Mouse (Mus musculus) brown adipose tissue, adult 24 weeks (tissue): ENCODE data around the gene Aox2. TPM values are rescaled to one million over a fixed set of nuclear protein-coding genes. Genes with fewer than 3 reads are reported as not detected.
A peak's percentile ranks its signal among the peaks of the same experiment; 100 is the strongest.
"Not testable (repeated sequence)": the region's sequence is repeated elsewhere in the genome, so short reads cannot be mapped to it uniquely, and the experiment has no call there.

Experiments
- H3K27ac ChIP-seq: fragments of 200-500 bp; replicated peaks from 2 replicates; pipeline ENCODE4 v1.5.1; 2012; ENCODE audit warnings: low read depth, mild to moderate bottlenecking, low read length
- H3K4me1 ChIP-seq: fragments of 200-500 bp; 2 replicates; pipeline ENCODE4 v1.6.1; 2012; ENCODE audit warnings: low read length, mixed read lengths; ENCODE audit not compliant: control insufficient read depth, insufficient read depth, insufficient read length
- H3K4me3 ChIP-seq: fragments of 200-500 bp; 2 replicates; pipeline ENCODE4 v1.5.1; 2012; ENCODE audit warnings: low read depth, mild to moderate bottlenecking, low read length, moderate library complexity; ENCODE audit not compliant: insufficient read depth
- polyA plus RNA-seq: library from polyadenylated mRNA; stranded (reverse); fragments of >200 nt; gene quantifications from 2 replicates; pipeline ENCODE4 v1.2.4, GENCODE M21; 2012; ENCODE audit not compliant: missing spikeins, insufficient read depth, insufficient read length

Aox2 gene
- polyA plus RNA-seq, 1 experiment, result not detected

DNA sequence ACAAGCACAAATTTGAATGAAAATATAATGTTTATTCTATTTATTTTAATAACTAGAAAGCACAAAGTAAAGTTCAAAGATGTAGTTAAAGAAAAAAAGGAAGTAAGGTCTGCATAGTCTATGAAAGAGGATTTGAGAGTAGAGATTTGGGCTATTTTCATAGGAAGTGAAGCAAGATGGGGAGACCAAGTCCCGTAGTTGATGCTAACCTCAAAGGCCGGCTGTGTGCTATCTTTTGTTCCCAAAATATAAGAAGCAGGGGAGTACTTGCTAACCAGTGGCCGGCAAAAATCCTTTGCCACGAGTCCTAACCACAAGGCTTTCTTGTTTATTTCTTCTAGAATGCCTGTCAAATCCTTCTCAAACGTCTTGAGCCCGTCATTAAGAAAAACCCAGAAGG is 70.6 kb downstream of the Aox2 start:
- Histone ChIP-seq H3K4me3 (no peak overlapping the region), H3K27ac (no peak overlapping the region), H3K4me1 (no peaks in the 10 kb centered on the region)

DNA sequence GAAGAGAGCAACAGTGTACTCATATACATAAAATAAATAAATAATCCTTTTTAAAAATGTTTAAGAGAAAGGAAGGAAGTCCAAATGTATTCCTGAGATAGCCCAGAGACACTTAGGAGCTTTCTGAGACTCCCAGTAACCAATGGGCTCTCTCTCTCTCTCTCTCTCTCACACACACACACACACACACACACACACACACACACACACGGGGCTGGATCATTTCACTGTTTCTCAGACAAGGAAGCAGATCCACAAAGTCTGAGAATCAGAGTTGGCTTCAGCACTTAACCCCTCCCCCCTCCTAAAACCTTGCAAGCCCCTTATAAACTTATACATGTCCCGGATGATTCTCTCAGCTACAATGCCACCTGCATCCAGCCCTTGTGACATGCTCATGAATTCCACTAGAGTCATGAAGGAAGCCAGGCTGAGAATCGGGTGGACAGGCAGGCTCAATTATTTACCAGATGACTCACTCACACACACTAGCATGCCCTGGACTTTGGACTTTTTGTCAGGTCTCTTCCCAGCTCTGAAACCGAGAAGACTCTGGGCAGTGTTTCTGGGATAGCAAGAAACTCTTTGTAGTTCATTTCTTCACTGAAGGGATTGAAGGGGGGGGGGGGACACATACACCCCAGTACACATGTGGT is 75.2 kb downstream of the Aox2 start:
- Histone ChIP-seq H3K4me3 (no peak overlapping the region), H3K4me1 (no peaks in the 10 kb centered on the region), H3K27ac (no peak overlapping the region)

DNA sequence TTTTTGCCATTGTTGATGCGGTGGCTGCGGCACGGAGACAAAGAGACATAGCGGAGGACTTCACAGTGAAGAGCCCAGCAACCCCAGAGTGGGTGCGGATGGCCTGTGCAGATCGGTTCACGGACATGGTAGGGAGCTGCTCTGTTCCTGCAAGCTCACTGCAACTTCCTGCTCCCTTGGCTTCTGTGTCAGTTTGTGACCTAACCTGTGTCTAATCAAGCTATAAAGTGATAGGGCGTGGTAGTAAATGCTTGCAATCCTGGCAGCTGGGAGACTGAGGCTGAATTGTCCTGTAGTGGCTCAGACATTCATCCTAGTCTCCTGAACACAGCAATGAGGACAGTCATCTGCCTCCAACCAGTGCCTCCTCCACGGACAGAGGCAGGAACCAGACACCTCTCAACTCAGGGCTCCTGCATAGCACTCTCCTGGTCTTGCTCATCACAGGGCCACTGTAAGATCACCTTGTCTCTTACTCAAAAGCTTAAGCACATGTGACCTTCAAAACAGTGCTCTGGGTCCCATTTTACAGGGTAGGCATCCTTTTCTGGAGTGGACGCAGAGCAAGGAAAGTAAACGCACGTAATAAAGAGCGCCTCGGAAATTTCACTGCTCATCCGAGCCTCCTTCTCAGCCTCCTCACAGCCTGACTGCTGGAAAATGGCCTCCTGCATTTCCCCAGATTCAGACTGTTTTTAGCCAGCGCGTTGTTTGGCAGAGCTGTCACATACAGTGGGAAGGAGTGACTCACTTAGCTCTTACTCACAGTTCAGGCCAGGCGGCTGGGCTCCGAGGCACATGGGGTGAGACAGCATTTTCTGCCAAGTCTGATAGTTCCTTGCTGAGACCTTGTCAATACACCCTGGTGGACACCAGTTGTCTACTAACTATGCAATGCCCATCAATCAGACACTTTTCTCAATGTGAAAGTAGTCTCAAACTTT is 81.1 kb downstream of the Aox2 start:
- H3K4me1 ChIP-seq, result no peaks in the 10 kb centered on the region
- no peak overlapping the region for H3K27ac ChIP-seq
- H3K4me3 ChIP-seq, result no peak overlapping the region

DNA sequence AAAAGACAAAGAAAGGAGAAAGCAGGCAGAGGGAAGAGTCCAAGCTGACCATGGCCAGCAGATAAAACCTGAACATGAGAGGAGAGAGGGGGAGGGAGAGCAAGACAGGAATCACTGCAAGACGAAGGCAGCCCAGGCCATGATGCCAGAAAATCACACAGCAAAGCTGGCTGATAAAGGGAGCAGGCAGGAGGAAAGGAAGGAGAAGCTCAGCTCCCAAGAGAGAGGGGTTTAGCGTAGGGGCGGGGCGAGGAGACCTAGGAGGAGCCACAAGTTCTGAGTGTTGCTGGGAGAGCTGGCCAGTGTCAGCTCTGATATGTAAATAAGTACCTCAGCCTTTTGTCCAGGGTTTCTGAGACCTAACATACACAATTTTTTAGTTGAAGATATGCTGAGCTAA is 84.2 kb downstream of the Aox2 start:
- no peak overlapping the region for H3K27ac ChIP-seq
- no peak overlapping the region for H3K4me3 ChIP-seq
- no peaks in the 10 kb centered on the region for H3K4me1 ChIP-seq

DNA sequence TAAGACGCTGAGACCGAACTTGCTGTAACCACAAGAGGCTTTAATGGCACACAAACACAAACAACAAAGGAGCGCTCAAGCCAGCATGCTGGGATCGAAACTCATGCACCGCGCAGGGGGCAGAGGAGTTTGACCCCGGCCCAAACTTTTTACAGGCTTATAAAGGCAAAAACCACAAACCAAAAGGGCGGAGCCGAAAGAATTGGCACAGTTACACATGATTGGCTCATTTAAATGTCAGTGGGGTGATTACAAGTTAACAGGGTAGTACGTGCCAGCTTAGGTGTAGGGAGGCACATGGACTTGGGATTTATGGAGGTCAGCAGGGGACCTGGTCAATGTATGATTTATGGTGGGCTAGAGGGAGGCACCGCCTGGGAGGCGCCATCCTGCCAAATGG is 86.4 kb downstream of the Aox2 start:
- H3K4me3 ChIP-seq, result no peak overlapping the region
- H3K27ac ChIP-seq, result no peak overlapping the region
- no peaks in the 10 kb centered on the region for H3K4me1 ChIP-seq

DNA sequence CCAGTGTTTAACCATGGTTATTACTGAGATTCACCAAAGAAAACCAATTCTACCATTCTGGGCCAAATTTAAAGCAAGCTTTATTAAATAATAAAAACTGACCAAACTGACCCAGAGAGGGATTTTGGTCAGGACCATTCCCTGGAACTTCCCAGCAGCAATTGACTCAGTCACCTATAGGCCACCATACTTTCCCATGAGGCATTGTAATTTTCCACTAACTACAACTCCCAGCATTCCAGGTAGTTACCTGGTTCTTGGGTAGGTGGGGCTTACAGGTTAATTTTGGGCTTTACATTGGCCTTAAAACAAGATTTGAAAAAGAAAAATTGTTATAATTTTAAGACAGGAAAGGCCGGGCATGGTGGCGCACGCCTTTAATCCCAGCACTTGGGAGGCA is 87.7 kb downstream of the Aox2 start:
- no peak overlapping the region for H3K4me3 ChIP-seq
- no peak overlapping the region for H3K27ac ChIP-seq
- H3K4me1 ChIP-seq, result no peaks in the 10 kb centered on the region

DNA sequence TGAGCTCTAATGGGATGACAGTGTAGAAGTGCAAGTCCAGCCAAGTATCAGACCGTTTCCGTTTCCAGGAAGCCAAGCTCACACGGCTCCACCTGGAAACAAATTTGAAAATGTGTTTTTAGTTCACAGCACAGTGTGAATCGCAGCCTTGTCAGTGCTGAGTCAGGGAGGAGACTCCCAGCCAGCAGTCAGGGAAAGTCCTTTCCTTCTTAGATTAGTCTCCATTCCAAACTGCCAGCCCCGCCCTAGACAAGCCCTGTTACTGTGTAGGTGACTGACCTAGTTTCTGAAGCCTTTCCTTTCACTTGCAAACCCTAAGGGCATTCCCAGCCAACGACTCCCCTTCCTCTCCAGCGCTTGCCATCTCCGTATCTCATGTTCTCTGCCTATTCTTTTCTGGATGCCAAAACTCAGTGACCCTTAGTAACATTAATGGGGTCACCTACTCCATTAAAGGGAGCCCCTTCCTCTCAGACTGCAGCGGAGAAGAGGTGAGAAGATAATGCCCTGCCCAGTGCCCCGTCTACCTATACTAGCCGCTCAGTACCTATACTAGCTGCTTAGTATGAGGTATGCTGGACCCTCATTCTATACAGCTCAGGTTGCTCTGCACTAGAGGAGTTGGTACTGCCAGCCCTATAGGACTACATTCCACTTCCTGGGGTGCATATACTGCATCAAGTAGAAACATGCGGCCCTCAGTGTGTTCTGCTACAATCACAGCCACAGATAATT is 88.8 kb downstream of the Aox2 start:
- no peak overlapping the region for H3K27ac ChIP-seq
- H3K4me1 ChIP-seq, result no peaks in the 10 kb centered on the region
- H3K4me3 ChIP-seq, result no peak overlapping the region

DNA sequence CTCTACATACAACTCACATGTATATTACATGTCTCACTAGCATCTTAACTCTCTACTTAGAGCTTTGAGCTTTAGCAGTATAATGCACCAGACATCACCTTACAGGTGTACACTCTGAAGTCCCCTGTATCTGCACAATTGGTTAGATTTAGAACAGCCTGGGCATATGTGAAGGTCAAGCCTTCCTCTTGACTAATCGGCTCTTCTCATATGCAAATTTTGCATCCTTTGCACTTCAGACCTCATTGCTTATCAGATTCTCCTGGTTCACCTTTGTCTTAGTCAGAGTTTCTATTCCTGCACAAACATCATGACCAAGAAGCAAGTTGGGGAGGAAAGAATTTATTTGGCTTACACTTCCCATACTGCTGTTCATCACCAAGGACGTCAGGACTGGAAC is 91.6 kb downstream of the Aox2 start:
- no peak overlapping the region for H3K4me3 ChIP-seq
- no peak overlapping the region for H3K27ac ChIP-seq
- no peaks in the 10 kb centered on the region for H3K4me1 ChIP-seq

DNA sequence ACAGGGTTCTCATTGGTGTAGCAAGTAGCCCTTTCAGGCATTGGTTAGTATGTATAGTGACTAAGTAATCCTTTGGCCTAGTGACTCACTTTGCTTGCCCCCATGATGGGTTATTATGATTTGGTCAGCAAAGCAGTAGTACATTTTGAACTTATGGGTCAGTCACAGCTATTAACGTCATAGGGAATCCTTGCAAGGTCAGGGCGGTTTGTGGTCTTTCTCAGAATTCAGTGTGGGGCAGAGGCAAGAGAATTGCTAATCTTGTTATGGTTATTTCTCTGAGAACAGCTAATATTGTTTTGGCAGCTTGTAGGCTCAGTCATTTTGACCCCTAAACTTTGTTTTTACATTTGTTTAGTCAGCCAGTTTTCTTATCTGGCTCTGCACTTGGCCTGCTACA is 96.1 kb downstream of the Aox2 start:
- not testable (repeated sequence) for H3K27ac ChIP-seq, H3K4me1 ChIP-seq, H3K4me3 ChIP-seq

DNA sequence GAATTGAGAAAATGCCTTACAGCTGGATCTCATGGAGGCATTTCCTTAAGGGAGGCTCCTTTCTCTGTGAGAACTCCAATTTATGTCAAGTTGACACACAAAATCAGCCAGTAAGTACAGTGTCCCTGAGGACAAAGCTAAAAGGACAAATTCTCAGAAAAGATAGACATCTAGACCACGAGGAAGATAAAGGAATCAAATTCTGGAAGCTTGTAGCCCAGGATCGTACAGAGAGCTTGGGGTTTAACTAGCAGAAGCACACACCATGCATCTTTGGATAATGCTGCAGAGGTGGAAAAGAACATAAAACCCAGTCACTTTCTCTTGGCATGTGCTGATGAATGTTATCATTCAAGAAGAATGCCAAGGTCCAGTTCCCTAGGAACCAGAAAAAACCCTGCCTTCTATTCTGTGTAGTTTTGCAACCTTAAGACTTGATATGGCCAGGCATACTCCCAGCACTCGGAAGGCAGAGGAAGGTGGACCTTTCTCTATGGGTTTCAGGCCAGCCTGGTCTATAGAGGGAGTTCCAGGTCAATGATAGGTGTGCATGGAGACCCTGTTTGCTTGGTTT is 97.5 kb downstream of the Aox2 start:
- no peaks in the 10 kb centered on the region for H3K4me1 ChIP-seq
- no peak overlapping the region for H3K27ac ChIP-seq
- no peak overlapping the region for H3K4me3 ChIP-seq

DNA sequence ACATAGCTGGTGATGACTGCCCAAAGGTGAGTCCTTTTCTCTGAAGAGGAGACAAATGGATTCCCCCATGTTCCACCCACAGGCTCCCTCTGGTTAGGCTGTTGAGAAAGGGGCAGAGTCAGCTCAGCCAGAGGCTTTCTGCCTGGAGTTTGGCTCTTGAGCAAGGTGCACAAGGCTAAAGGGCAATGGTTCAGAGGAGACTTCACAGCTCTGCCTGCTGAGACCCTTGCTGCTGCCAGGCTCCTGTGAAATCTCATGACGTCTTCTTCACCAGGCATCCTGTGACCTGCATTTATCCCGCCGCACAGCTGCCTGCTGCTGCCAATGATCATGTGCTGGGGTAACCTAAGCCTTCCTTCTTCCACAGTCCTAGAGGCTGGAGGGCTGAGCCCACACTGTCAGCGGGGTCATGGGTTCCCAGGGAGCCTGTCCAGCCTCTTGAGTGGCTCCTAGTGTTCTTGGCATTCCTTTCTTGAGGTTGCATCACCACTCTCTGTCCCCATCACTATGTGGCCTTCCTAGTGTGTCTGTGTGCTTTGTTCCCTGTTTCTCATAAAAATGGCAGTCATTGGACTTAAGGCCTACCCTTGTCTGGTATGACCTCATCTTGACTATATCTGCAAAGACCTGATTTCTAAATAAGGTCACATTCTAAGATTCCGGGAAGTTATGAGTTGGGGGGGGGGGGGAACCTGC is 104.6 kb downstream of the Aox2 start:
- Histone ChIP-seq H3K4me1 (no peaks in the 10 kb centered on the region), H3K4me3 (no peak overlapping the region), H3K27ac (peak overlapping the region; percentile 91)

DNA sequence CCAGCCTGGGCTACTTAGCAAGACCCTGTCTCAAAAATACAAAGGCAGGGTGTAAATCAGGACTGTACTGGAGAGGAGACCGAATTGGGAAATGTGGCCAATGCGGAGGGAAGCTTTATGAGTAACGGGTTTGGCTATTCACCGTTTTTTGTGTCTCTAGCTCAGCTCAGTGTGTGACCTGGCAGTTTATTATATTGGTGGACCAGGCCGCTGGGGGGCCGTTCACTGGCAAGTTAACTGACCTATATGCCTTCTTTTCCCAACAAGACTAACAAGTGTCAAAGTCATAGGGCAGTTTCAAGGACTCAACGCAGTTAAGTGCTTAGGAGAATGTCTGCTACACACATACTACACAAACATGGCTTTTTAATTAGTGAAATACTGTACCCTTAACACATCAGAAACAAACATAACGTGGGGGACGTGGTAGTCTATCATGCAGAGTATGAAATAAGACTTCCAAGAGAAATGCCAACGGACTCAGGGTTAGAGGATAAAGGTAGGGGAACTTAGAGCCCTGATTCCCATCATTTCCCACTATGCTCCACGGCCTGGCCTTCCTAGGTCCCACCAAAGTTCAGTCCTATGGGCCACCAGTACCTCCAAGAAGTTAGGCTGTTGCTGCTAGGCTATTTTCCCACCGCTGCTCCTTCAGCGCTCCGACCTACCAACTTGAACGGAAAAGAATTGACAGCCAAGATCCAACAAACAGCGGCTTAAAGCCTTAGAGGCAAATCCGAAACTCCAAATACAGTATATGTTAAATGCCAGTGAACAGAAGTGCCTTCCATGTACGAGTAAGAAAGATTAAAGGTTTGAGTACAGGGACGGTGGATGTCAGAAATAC is 113.5 kb downstream of the Aox2 start:
- H3K27ac ChIP-seq, result peak overlapping the region; percentile 97
- peaks cover 3% of the 10 kb centered on the region; the same call in 1 of the 2 replicates for H3K4me1 ChIP-seq
- peak overlapping the region; percentile 97 for H3K4me3 ChIP-seq

DNA sequence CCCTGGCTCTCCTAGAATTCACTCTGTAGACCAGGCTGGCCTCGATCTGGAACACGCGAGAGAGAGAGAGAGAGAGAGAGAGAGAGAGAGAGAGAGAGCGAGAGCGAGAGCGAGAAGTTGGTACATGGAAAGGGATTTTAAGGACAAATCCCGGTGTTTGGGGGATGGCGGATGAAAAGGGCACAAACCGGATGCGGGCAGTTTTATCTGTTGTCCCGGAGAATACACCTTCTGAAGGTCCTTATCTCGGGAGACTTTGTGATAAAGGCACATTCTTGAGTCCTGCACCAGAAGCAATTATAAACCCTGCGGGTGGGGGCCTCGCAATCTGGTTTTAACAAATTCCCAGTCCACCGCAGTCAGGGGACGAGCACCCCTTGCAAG is 114.1 kb downstream of the Aox2 start:
- Histone ChIP-seq H3K4me3 (peak overlapping the region; percentile 97), H3K4me1 (peaks cover 3% of the 10 kb centered on the region; the same call in 1 of the 2 replicates), H3K27ac (peak overlapping the region; percentile 97)
